Mouse (Mus musculus) small intestine, adult 2 months (tissue): ENCODE data around the gene Sowahb. TPM values are rescaled to one million over a fixed set of nuclear protein-coding genes. Genes with fewer than 3 reads are reported as not detected.

Source experiments
- H3K27ac ChIP-seq: fragments of 200-500 bp; 2 replicates; pipeline ENCODE4 v1.5.1; 2012; ENCODE audit warnings: low read depth, low read length, control low read depth, inconsistent platforms; ENCODE audit not compliant: insufficient read depth
- H3K27me3 ChIP-seq: fragments of 200-500 bp; 2 replicates; pipeline ENCODE4 v1.6.1; 2012; ENCODE audit warnings: mild to moderate bottlenecking, moderate library complexity, low read length, inconsistent platforms; ENCODE audit not compliant: control insufficient read depth, insufficient read depth
- H3K36me3 ChIP-seq: fragments of 200-500 bp; 2 replicates; pipeline ENCODE4 v1.6.1; 2012; ENCODE audit warnings: mild to moderate bottlenecking, low read length, control low read depth, inconsistent platforms; ENCODE audit not compliant: control insufficient read depth, insufficient read depth
- H3K4me1 ChIP-seq: fragments of 200-500 bp; 2 replicates; pipeline ENCODE4 v1.6.1; 2012; ENCODE audit warnings: low read length, inconsistent platforms, mixed read lengths; ENCODE audit not compliant: control insufficient read depth, insufficient read depth, insufficient read length
- H3K4me3 ChIP-seq: fragments of 200-500 bp; 2 replicates; pipeline ENCODE4 v1.5.1; 2012; ENCODE audit warnings: low read depth, mild to moderate bottlenecking, control low read depth, inconsistent platforms, low read length, moderate library complexity
- CTCF ChIP-seq: fragments of 200-500 bp; IDR thresholded peaks from 2 replicates; pipeline ENCODE4 v1.5.1; 2012; ENCODE audit warnings: low read depth, mild to moderate bottlenecking, control low read depth, inconsistent platforms, low read length, moderate library complexity, mixed read lengths; ENCODE audit not compliant: insufficient replicate concordance, insufficient read length; ENCODE audit errors: extremely low read depth
- POLR2A ChIP-seq: fragments of 200-500 bp; IDR thresholded peaks from 2 replicates; pipeline ENCODE4 v1.6.1; 2012; ENCODE audit warnings: low read depth, mild to moderate bottlenecking, control low read depth, inconsistent platforms, low read length, moderate library complexity
- WGBS: fragments of 180-500 bp; shearing (Covaris S2); methylation state at CpG from one replicate; pipeline ENCODE4 v1.1.7; 2018; 5-methylcytosine and 5-hydroxymethylcytosine counted together
- polyA plus RNA-seq: library from polyadenylated mRNA; depleted of rRNA; stranded (reverse); fragments of >200 nt; gene quantifications from 2 replicates; pipeline ENCODE4 v1.2.3, GENCODE M21; 2012

Sowahb gene
- polyA plus RNA-seq, 1 experiment: 33.6 TPM

DNA sequence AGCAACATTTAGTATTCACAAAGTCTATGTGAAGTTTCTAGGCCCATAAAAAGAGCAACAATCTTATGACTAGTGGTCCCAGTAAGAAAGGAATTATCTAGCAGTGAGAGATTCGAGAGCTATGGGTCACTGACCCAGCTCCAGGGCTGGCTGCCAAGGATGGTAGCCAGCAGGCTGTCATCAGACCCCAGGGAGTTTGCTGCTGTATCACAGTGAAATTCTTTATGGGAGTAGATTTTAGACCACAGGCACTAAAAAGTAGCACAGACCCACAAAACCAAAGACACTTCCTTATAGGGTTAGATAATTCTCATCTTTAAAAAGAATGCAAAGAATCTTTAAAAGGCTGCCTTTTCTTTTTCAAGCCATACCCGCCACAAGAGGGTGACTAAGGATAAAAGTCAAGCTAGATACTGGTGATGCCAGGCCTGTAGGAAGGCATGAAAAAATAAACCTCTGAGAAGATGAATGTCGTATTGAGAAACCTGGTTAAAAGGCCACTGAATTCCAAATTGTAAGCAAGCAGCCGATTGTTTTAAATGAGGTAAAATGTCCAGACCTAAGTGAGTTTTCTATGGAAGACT, 40.3 kb upstream of the Sowahb start:
- H3K4me3 ChIP-seq: no peak overlapping the region
- no peaks in the 10 kb centered on the region for H3K27me3 ChIP-seq
- no peaks in the 10 kb centered on the region for H3K36me3 ChIP-seq
- no peak for TF ChIP-seq CTCF
- TF ChIP-seq POLR2A: no peak
- WGBS: 58% methylated on average over 4 of the region's 4 CpGs
- no peak overlapping the region for H3K27ac ChIP-seq
- no peaks in the 10 kb centered on the region for H3K4me1 ChIP-seq

DNA sequence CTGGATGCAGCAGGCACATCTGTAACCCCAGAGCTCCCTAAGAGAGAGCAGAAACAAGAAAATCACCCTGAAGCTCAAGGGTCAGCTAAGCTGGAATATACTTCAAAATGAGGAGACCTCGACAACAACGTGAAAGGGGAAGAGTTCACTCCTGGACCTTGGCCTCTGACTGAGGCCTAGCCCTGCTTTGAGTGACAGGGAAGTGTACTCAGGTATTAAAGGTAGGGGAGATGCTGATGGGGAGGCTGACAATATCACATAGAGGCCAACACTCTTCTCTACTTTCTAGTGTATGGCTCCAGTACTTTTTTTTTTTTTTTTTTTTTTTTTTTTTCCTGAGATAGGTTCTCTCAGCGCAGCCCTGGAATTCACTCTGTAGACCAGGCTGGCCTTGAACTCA, 34.8 kb upstream of the Sowahb start:
- 50% methylated on average over 3 of the region's 3 CpGs for WGBS
- no peak overlapping the region for H3K27ac ChIP-seq
- no peaks in the 10 kb centered on the region for H3K27me3 ChIP-seq
- no peak for TF ChIP-seq CTCF
- TF ChIP-seq POLR2A: no peak
- H3K36me3 ChIP-seq: no peaks in the 10 kb centered on the region
- no peak overlapping the region for H3K4me3 ChIP-seq
- H3K4me1 ChIP-seq: no peaks in the 10 kb centered on the region

DNA sequence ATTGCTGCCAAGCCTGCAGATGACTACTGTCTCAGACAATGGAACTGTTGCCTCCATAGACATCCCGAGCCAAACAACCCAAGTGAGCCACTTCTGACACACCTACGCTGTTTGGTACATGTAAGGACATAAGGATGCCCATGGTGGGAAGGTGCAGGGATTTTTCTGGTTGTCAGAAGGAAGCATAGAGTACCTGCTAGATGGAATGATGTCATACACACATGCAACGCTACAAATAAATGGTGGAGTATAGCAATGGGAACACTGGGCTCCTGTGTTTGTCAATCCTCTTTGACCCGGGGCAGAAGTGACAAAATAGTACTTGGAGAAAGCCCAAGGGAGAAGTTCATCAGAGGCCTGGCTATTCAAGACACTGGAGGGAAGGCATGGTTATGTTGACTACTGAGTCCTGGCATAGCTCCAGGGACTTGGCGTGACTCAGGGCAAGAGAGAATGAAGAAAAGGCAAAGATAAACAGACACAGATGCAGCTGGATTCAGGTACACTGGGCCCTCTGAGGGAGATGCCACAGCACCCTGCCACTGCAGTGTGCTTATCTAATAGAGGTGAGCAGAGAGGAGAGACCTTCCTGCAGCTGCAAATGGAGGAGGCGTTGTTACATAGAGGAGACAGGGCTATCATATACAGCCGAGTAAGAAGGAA, 33.0 kb upstream of the Sowahb start:
- no peaks in the 10 kb centered on the region for H3K27me3 ChIP-seq
- H3K36me3 ChIP-seq: no peaks in the 10 kb centered on the region
- H3K27ac ChIP-seq: no peak overlapping the region
- TF ChIP-seq CTCF: no peak
- 62% methylated on average over 7 of the region's 7 CpGs for WGBS
- no peak overlapping the region for H3K4me3 ChIP-seq
- H3K4me1 ChIP-seq: no peaks in the 10 kb centered on the region

DNA sequence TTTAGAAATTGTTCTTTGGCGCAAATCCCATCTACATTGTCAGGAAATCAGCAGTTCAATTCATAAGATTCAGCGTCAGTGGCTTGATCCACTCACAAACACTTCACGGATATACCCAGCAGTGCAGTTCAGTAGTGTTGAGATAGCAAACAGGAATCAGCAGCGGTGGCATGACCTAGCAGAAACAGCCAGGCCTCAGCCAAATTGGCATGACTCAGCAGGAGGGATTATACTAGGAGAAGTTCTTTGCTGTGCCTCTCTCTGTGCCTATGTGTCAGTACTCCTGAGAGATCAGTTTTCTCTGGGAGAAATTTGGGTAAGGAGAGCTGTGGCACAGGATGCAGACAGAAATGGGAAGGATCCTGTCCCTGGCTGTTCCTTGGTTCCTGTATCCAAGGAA, 16.0 kb upstream of the Sowahb start:
- Histone ChIP-seq H3K4me1 (no peaks in the 10 kb centered on the region), H3K27ac (no peak overlapping the region), H3K27me3 (no peaks in the 10 kb centered on the region), H3K36me3 (no peaks in the 10 kb centered on the region), H3K4me3 (no peak overlapping the region)
- TF ChIP-seq POLR2A: no peak
- 83% methylated on average over 4 of the region's 4 CpGs for WGBS

DNA sequence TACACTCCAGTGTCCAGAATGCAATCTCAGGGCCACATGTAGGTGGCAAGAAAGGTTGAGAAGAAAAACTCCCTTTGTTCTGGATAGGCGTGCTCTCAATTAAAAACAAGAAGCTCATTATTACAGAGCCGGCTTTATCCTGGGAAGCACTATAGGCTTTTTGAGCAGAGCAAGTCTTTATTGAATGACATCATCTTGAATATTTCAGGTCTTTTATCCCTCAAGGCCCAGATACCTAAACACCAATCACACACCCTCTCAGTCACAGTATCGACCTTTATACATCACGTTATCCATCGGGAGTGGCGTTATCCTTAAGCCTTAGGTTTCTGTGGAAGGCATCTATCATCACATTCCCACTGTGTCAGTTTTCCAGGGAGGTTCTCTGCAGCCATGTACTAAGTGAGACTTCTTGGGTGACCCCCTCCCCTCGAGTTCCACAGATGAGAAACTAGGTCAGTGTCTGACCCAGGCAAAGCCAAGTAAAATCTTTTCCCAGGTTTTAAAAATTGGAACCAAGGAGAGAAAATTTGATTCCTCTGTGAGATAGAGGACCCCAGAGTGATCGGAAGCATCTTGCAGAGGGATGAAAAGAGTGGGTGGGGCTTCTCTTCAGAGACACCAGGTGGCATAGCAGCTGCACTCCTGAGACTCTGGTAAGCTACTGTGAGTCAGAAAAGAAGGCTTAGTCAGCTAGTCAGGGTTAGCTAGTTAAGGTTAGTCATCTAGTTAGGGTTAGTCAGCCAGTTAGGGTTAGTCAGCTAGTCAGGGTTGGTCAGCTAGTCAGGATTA, 9.0 kb upstream of the Sowahb start:
- TF ChIP-seq POLR2A (no peak), CTCF (no peak)
- H3K27ac ChIP-seq: no peak overlapping the region
- WGBS: 67% methylated on average over 8 of the region's 8 CpGs

DNA sequence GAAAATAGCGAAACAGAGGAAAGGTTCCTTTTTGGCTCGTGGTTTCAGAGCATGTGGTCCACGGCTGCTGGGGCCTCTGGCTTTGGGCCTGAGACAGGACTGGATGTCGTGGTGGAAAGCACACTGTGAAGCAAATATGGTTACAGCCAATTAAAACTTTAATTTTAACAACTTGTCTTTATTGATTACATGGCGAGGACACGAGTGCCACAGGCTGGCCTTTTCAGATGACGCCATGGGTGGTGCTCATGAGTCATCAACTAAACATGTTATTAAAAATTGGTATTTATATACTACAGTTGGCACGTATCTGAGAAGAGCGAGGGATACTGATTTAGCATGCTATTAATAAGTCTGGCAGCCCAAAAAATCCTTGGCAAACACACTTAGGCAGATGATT, 7.1 kb upstream of the Sowahb start:
- H3K27me3 ChIP-seq: no peaks in the 10 kb centered on the region
- 73% methylated on average over 9 of the region's 9 CpGs for WGBS

More for the DNA sequence above, 9.0 kb upstream of the Sowahb start:
- Histone ChIP-seq H3K27me3 (no peaks in the 10 kb centered on the region), H3K4me1 (no peaks in the 10 kb centered on the region), H3K36me3 (no peaks in the 10 kb centered on the region), H3K4me3 (no peak overlapping the region)

DNA sequence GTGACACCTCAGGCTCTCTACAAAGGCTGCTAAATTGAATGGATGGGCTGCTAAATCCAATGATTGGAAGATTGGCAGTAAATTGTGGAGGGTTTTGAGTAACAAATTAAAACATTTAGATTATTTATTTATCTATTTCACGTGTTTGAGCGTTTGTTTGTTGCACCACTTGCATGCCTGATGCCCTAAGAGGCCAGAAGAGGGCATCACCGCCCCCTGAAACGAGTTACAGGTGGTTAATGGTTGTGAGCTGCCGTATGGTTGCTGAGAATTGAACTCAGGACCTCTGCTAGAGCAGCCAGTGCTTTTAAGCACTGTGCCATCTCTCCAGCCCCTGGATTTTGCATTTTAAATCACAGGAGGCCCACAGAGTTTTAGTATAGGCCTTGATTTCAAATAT, 6.2 kb upstream of the Sowahb start:
- Histone ChIP-seq H3K27me3 (no peaks in the 10 kb centered on the region), H3K4me1 (no peaks in the 10 kb centered on the region), H3K27ac (no peak overlapping the region), H3K36me3 (no peaks in the 10 kb centered on the region), H3K4me3 (no peak overlapping the region)
- 65% methylated on average over 5 of the region's 5 CpGs for WGBS
- peak; percentile 26; the same call in 1 of the 2 replicates for TF ChIP-seq CTCF
- no peak for TF ChIP-seq POLR2A

More for the DNA sequence above, 7.1 kb upstream of the Sowahb start:
- H3K27ac ChIP-seq: no peak overlapping the region
- no peaks in the 10 kb centered on the region for H3K36me3 ChIP-seq
- TF ChIP-seq POLR2A: no peak
- TF ChIP-seq CTCF: no peak
- H3K4me1 ChIP-seq: no peaks in the 10 kb centered on the region
- H3K4me3 ChIP-seq: no peak overlapping the region
